Mouse (Mus musculus) heart, postnatal 4 days (tissue): ENCODE data around the gene Abcc10. TPM values are rescaled to one million over a fixed set of nuclear protein-coding genes. Genes with fewer than 3 reads are reported as not detected.

Experiments
- DNase-seq: peaks from one replicate; pipeline ENCODE4 v3.0.0; 2021
- total RNA-seq, 2 experiments: library from RNA; stranded (reverse); gene quantifications; 2 replicates each; pipeline ENCODE4 v1.2.3; 2021

Abcc10 gene
- total RNA-seq, 2 experiments from 2014 or later = 5.1 to 5.8 TPM

- DNase-seq = no peak
Observed at GRCm38 (mm10) chr17:46285407-46285806, 42.7 kb downstream of the Abcc10 start.

- DNase-seq = no peak
Observed at GRCm38 (mm10) chr17:46284653-46285052, 43.5 kb downstream of the Abcc10 start.

- no peak for DNase-seq
Observed at GRCm38 (mm10) chr17:46283911-46284310, 44.2 kb downstream of the Abcc10 start.

GRCm38 (mm10) chr17:46283140-46283539 is 45.0 kb downstream of the Abcc10 start:
- DNase-seq = no peak

- DNase-seq = peak; percentile 93
Observed at GRCm38 (mm10) chr17:46282483-46283123, 45.5 kb downstream of the Abcc10 start, which contains the start of gene Tjap1. Gene Tjap1 (minus strand): TSS chr17:46283026.

GRCm38 (mm10) chr17:46278011-46278765 is 50.0 kb downstream of the Abcc10 start:
- DNase-seq = no peak

GRCm38 (mm10) chr17:46277586-46277985 is 50.6 kb downstream of the Abcc10 start:
- DNase-seq = no peak

GRCm38 (mm10) chr17:46275506-46275905 is 52.6 kb downstream of the Abcc10 start:
- no peak for DNase-seq

GRCm38 (mm10) chr17:46275034-46275433 is 53.1 kb downstream of the Abcc10 start:
- DNase-seq = no peak

GRCm38 (mm10) chr17:46274465-46274864 is 53.7 kb downstream of the Abcc10 start:
- no peak for DNase-seq

GRCm38 (mm10) chr17:46273803-46274236 is 54.3 kb downstream of the Abcc10 start:
- peak; percentile 9 for DNase-seq

GRCm38 (mm10) chr17:46272675-46273074 is 55.5 kb downstream of the Abcc10 start:
- peak; percentile 43 for DNase-seq

GRCm38 (mm10) chr17:46272058-46272457 is 56.1 kb downstream of the Abcc10 start:
- no peak for DNase-seq

GRCm38 (mm10) chr17:46269771-46270534 is 58.2 kb downstream of the Abcc10 start:
- DNase-seq = peak; percentile 82

GRCm38 (mm10) chr17:46268026-46268720 is 60.0 kb downstream of the Abcc10 start:
- DNase-seq = no peak

- DNase-seq = no peak
Observed at GRCm38 (mm10) chr17:46267511-46267910, 60.6 kb downstream of the Abcc10 start.

GRCm38 (mm10) chr17:46266986-46267385 is 61.2 kb downstream of the Abcc10 start:
- DNase-seq = no peak

GRCm38 (mm10) chr17:46265918-46266618 is 62.1 kb downstream of the Abcc10 start:
- peak; percentile 93 for DNase-seq

- DNase-seq = no peak
Observed at GRCm38 (mm10) chr17:46265502-46265901, 62.6 kb downstream of the Abcc10 start.

- peak; percentile 49 for DNase-seq
Observed at GRCm38 (mm10) chr17:46262201-46262694, 65.9 kb downstream of the Abcc10 start.

- DNase-seq = no peak
Observed at GRCm38 (mm10) chr17:46259675-46260074, 68.5 kb downstream of the Abcc10 start.
